Mouse (Mus musculus) testis, adult 2 months (tissue): ENCODE data around the gene Kif18b.

Experiments
- CTCF ChIP-seq: fragments of 200-500 bp; IDR thresholded peaks from 2 replicates; pipeline ENCODE4 v1.5.1; 2012; ENCODE audit warnings: low read depth, mild to moderate bottlenecking, inconsistent platforms, low read length, moderate library complexity; ENCODE audit not compliant: control insufficient read depth, insufficient read depth, insufficient replicate concordance
- POLR2A ChIP-seq: fragments of 200-500 bp; IDR thresholded peaks from 2 replicates; pipeline ENCODE4 v1.6.1; 2012; ENCODE audit warnings: low read depth, mild to moderate bottlenecking, inconsistent platforms, low read length, moderate library complexity; ENCODE audit not compliant: control insufficient read depth

DNA sequence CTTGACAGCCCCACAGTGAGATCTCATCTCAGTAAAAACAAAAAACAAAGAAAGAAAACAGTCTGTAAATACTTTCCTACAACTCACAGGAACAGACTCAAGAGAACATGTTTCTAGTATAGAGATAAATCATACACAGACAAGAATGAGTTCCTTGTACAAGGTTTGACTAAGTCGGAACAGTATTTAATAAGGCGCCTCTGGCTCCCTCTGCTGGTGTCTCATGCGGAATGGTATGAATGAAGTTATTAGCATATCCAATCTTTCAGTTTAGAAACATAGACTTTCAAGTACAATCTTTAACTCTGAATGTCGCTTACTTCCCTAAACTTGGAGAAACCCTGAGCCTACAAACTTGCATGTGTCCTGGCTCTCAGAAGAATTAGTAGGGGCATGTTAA is 60.7 kb downstream of the Kif18b start:
- TF ChIP-seq POLR2A (no peak), CTCF (no peak)
